Mouse (Mus musculus): ENCODE measurements around the gene March2.

Gene March2

DNA sequence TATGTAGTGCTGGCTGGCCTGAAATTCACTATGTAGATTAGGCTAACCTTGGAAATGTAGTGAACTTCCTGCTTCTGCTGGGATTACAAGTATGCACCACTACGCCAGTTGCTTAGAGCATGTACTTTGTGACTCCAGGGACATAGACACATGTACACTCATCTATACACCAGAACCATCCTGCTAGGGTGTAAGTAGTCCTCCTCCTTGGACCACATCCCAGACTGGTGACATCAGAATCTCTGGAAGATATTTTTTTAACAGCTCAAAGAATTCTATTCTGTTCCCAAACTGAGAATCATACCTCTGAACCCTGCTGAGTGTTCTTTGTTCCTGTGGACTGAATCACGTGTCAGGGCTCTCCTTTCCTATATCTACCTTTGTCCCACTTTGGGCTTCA lies 81.4 kb downstream of the March2 start:
- no peak for DNase-seq (ENCODE audit: low read depth)
